Mouse (Mus musculus): Measurements from ENCODE around the gene 4930524B15Rik. TPM values are rescaled to one million over a fixed set of nuclear protein-coding genes. Genes with fewer than 3 reads are reported as not detected.
"Not testable (repeated sequence)": the region's sequence is repeated elsewhere in the genome, so short reads cannot be mapped to it uniquely, and the experiment has no call there.

Gene 4930524B15Rik
- polyA plus RNA-seq, 1 experiment from 2014 or later: not detected

GRCm38 (mm10) chr11:32002670-32003072 lies 37.3 kb downstream of the 4930524B15Rik start:
- Histone ChIP-seq H3K9ac (ENCODE audit: low read length) (peak overlapping the region; percentile 61; the same call in 1 of the 2 replicates), H3K27ac (ENCODE audit: low read depth, low read length) (peak overlapping the region; percentile 72; the same call in 1 of the 2 replicates), H3K27me3 (ENCODE audit: control insufficient read depth, insufficient read depth, low read length) (no peaks in the 10 kb centered on the region), H3K9me3 (ENCODE audit: control insufficient read depth, low read length) (peaks cover 8% of the 10 kb centered on the region; the same call in 1 of the 2 replicates), H3K4me2 (ENCODE audit: low read depth) (peak overlapping the region; percentile 51), H3K4me3 (ENCODE audit: low read depth, low read length) (peak overlapping the region; percentile 34), H3K36me3 (ENCODE audit: control insufficient read depth, insufficient read depth, low read length) (peaks cover 2% of the 10 kb centered on the region), H3K4me1 (ENCODE audit: control insufficient read depth, insufficient read depth, low read length) (peaks cover 8% of the 10 kb centered on the region)
- 12% methylated on average over 5 of the region's 5 CpGs for WGBS
- DNase-seq (ENCODE audit: low spot score) (peak; percentile 79), ATAC-seq (ENCODE audit: insufficient read depth, low FRiP score, low TSS enrichment) (peak; percentile 80)

GRCm38 (mm10) chr11:32008049-32008448 lies 42.7 kb downstream of the 4930524B15Rik start:
- H3K27ac ChIP-seq (ENCODE audit: low read depth, low read length); H3K27me3 ChIP-seq (ENCODE audit: control insufficient read depth, insufficient read depth, low read length); H3K4me3 ChIP-seq (ENCODE audit: low read depth, low read length); H3K9ac ChIP-seq (ENCODE audit: low read length); H3K9me3 ChIP-seq (ENCODE audit: control insufficient read depth, low read length); H3K4me2 ChIP-seq (ENCODE audit: low read depth); ATAC-seq (ENCODE audit: insufficient read depth, low FRiP score, low TSS enrichment); H3K36me3 ChIP-seq (ENCODE audit: control insufficient read depth, insufficient read depth, low read length); DNase-seq (ENCODE audit: low spot score): not testable (repeated sequence)
- H3K4me1 ChIP-seq (ENCODE audit: control insufficient read depth, insufficient read depth, low read length): peaks cover 17% of the 10 kb centered on the region
- WGBS: 88% methylated on average over 3 of the region's 3 CpGs

- Histone ChIP-seq H3K27me3 (ENCODE audit: control insufficient read depth, insufficient read depth, low read length) (no peaks in the 10 kb centered on the region), H3K36me3 (ENCODE audit: control insufficient read depth, insufficient read depth, low read length) (peaks cover 2% of the 10 kb centered on the region), H3K4me2 (ENCODE audit: low read depth) (no peak overlapping the region), H3K4me1 (ENCODE audit: control insufficient read depth, insufficient read depth, low read length) (peaks cover 17% of the 10 kb centered on the region), H3K9ac (ENCODE audit: low read length) (no peak overlapping the region), H3K27ac (ENCODE audit: low read depth, low read length) (no peak overlapping the region), H3K9me3 (ENCODE audit: control insufficient read depth, low read length) (peaks cover 8% of the 10 kb centered on the region; the same call in 1 of the 2 replicates), H3K4me3 (ENCODE audit: low read depth, low read length) (no peak overlapping the region)
- DNase-seq (ENCODE audit: low spot score) (no peak), ATAC-seq (ENCODE audit: insufficient read depth, low FRiP score, low TSS enrichment) (no peak)
- 81% methylated on average over 3 of the region's 3 CpGs for WGBS
Observed at GRCm38 (mm10) chr11:32008852-32009251, 43.5 kb downstream of the 4930524B15Rik start.

GRCm38 (mm10) chr11:32009961-32010662 lies 44.7 kb downstream of the 4930524B15Rik start:
- no peak overlapping the region for H3K4me2 ChIP-seq (ENCODE audit: low read depth)
- H3K9me3 ChIP-seq (ENCODE audit: control insufficient read depth, low read length): peaks cover 8% of the 10 kb centered on the region; the same call in 1 of the 2 replicates
- peak; percentile 81 for ATAC-seq (ENCODE audit: insufficient read depth, low FRiP score, low TSS enrichment)
- 0 out of 2 replicates have a peak overlapping the region, but pooled peaks have one; percentile 2 for H3K9ac ChIP-seq (ENCODE audit: low read length)
- H3K27ac ChIP-seq (ENCODE audit: low read depth, low read length): peak overlapping the region; percentile 63
- DNase-seq (ENCODE audit: low spot score): peak; percentile 76
- peaks cover 2% of the 10 kb centered on the region for H3K36me3 ChIP-seq (ENCODE audit: control insufficient read depth, insufficient read depth, low read length)
- H3K4me3 ChIP-seq (ENCODE audit: low read depth, low read length): no peak overlapping the region
- H3K27me3 ChIP-seq (ENCODE audit: control insufficient read depth, insufficient read depth, low read length): no peaks in the 10 kb centered on the region
- 8% methylated on average over 13 of the region's 13 CpGs for WGBS
- H3K4me1 ChIP-seq (ENCODE audit: control insufficient read depth, insufficient read depth, low read length): peaks cover 17% of the 10 kb centered on the region

GRCm38 (mm10) chr11:32010663-32010970 lies 45.2 kb downstream of the 4930524B15Rik start:
- H3K27me3 ChIP-seq (ENCODE audit: control insufficient read depth, insufficient read depth, low read length): no peaks in the 10 kb centered on the region
- peaks cover 17% of the 10 kb centered on the region for H3K4me1 ChIP-seq (ENCODE audit: control insufficient read depth, insufficient read depth, low read length)
- no peaks in the 10 kb centered on the region; the same call in none of the 2 replicates for H3K36me3 ChIP-seq (ENCODE audit: control insufficient read depth, insufficient read depth, low read length)
- DNase-seq (ENCODE audit: low spot score) (no peak), ATAC-seq (ENCODE audit: insufficient read depth, low FRiP score, low TSS enrichment) (no peak)
- 51% methylated on average over 5 of the region's 5 CpGs for WGBS
- H3K9me3 ChIP-seq (ENCODE audit: control insufficient read depth, low read length): peaks cover 8% of the 10 kb centered on the region; the same call in 1 of the 2 replicates
- H3K4me2 ChIP-seq (ENCODE audit: low read depth): no peak overlapping the region
- H3K27ac ChIP-seq (ENCODE audit: low read depth, low read length): peak overlapping the region; percentile 63
- no peak overlapping the region for H3K9ac ChIP-seq (ENCODE audit: low read length)
- H3K4me3 ChIP-seq (ENCODE audit: low read depth, low read length): no peak overlapping the region

GRCm38 (mm10) chr11:32011867-32012603 lies 46.6 kb downstream of the 4930524B15Rik start:
- Histone ChIP-seq H3K4me1 (ENCODE audit: control insufficient read depth, insufficient read depth, low read length) (peaks cover 17% of the 10 kb centered on the region), H3K27ac (ENCODE audit: low read depth, low read length) (no peak overlapping the region)
- WGBS: 68% methylated on average over 9 of the region's 9 CpGs

GRCm38 (mm10) chr11:32013014-32013427 lies 47.6 kb downstream of the 4930524B15Rik start:
- H3K9me3 ChIP-seq (ENCODE audit: control insufficient read depth, low read length): no peaks in the 10 kb centered on the region
- 88% methylated on average over 4 of the region's 4 CpGs for WGBS

More at GRCm38 (mm10) chr11:32011867-32012603, 46.6 kb downstream of the 4930524B15Rik start:
- DNase-seq (ENCODE audit: low spot score) (no peak), ATAC-seq (ENCODE audit: insufficient read depth, low FRiP score, low TSS enrichment) (no peak)
- Histone ChIP-seq H3K36me3 (ENCODE audit: control insufficient read depth, insufficient read depth, low read length) (no peaks in the 10 kb centered on the region; the same call in none of the 2 replicates), H3K4me3 (ENCODE audit: low read depth, low read length) (no peak overlapping the region), H3K9ac (ENCODE audit: low read length) (no peak overlapping the region), H3K27me3 (ENCODE audit: control insufficient read depth, insufficient read depth, low read length) (no peaks in the 10 kb centered on the region), H3K4me2 (ENCODE audit: low read depth) (no peak overlapping the region), H3K9me3 (ENCODE audit: control insufficient read depth, low read length) (peaks cover 2% of the 10 kb centered on the region; the same call in 1 of the 2 replicates)

GRCm38 (mm10) chr11:32013561-32013960 lies 48.2 kb downstream of the 4930524B15Rik start:
- no peak overlapping the region for H3K4me3 ChIP-seq (ENCODE audit: low read depth, low read length)
- WGBS: 96% methylated on average over 1 of the region's 1 CpGs
- H3K4me2 ChIP-seq (ENCODE audit: low read depth): no peak overlapping the region
- H3K36me3 ChIP-seq (ENCODE audit: control insufficient read depth, insufficient read depth, low read length): no peaks in the 10 kb centered on the region; the same call in 1 of the 2 replicates
- no peak overlapping the region for H3K9ac ChIP-seq (ENCODE audit: low read length)
- peaks cover 17% of the 10 kb centered on the region for H3K4me1 ChIP-seq (ENCODE audit: control insufficient read depth, insufficient read depth, low read length)
- no peaks in the 10 kb centered on the region for H3K9me3 ChIP-seq (ENCODE audit: control insufficient read depth, low read length)
- H3K27me3 ChIP-seq (ENCODE audit: control insufficient read depth, insufficient read depth, low read length): no peaks in the 10 kb centered on the region
- no peak overlapping the region for H3K27ac ChIP-seq (ENCODE audit: low read depth, low read length)
- ATAC-seq (ENCODE audit: insufficient read depth, low FRiP score, low TSS enrichment) (no peak), DNase-seq (ENCODE audit: low spot score) (no peak)

More at GRCm38 (mm10) chr11:32013014-32013427, 47.6 kb downstream of the 4930524B15Rik start:
- ATAC-seq (ENCODE audit: insufficient read depth, low FRiP score, low TSS enrichment) (no peak), DNase-seq (ENCODE audit: low spot score) (no peak)
- peaks cover 17% of the 10 kb centered on the region for H3K4me1 ChIP-seq (ENCODE audit: control insufficient read depth, insufficient read depth, low read length)
- H3K4me2 ChIP-seq (ENCODE audit: low read depth): no peak overlapping the region
- H3K36me3 ChIP-seq (ENCODE audit: control insufficient read depth, insufficient read depth, low read length): no peaks in the 10 kb centered on the region; the same call in 1 of the 2 replicates
- H3K9ac ChIP-seq (ENCODE audit: low read length): no peak overlapping the region
- no peak overlapping the region for H3K27ac ChIP-seq (ENCODE audit: low read depth, low read length)
- H3K4me3 ChIP-seq (ENCODE audit: low read depth, low read length): no peak overlapping the region
- H3K27me3 ChIP-seq (ENCODE audit: control insufficient read depth, insufficient read depth, low read length): no peaks in the 10 kb centered on the region

Measured in neural tube, embryonic 11.5 days (tissue).